Mouse (Mus musculus) CD4-positive helper T cell, adult 2 months (primary cell): ENCODE results near the gene Rrp36.
A peak's percentile ranks its signal among the peaks of the same experiment; 100 is the strongest.

Experiments
- DNase-seq: peaks from one replicate; pipeline ENCODE4 v3.0.0-alpha.2; 2012; ENCODE audit warnings: low read depth, missing footprints, low spot score

Gene Rrp36

DNA sequence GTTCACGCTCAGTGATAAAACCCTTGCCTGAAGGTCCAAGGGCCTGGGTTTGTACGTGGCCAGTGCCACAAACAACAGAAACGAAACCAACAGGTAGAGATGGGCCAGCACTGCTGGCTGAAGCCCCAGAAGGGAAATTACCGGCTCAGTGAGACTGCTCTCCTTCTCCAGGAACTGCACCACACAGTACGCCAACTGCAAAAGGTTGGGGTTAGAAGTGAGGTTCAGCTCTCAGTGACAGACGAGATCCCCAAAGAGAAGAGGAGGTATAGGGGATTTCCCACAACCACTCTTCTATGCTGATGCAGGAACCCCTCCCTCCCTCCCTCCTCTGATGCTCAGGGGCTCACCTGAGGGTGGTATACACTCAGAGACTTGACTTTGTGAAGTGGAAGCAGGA is 11.8 kb upstream of the Rrp36 start:
- peak; percentile 53 for DNase-seq

- no peak for DNase-seq
Measured at GRCm38 (mm10) chr17:46682654-46683389, 8.7 kb upstream of the Rrp36 start.

DNA sequence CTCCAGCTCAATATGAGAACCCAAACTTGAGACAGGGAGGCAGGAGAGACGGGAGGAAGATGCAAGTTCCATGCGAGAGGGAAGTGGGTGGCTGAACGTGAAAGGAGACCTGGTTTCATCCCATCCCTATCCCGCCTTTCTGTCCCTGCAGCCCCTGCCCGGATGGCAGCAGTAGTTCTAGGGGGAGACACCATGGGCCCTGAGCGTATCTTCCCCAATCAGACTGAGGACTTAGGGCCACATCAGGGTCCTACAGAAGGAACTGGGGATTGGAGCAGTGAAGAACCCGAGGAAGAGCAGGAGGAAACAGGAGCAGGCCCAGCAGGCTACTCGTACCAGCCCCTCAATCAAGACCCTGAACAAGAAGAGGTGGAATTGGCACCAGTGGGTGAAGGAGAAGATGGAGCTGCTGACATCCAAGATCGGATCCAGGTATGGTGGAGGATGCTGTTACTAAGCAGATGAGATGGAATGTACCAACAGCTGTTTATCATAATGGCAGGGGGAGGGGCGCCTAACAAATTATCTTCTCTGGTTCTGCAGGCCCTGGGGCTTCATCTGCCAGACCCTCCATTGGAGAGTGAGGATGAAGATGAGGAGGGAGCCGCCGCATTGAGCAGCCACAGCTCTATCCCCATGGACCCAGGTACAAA is 7.4 kb upstream of the Rrp36 start:
- no peak for DNase-seq

DNA sequence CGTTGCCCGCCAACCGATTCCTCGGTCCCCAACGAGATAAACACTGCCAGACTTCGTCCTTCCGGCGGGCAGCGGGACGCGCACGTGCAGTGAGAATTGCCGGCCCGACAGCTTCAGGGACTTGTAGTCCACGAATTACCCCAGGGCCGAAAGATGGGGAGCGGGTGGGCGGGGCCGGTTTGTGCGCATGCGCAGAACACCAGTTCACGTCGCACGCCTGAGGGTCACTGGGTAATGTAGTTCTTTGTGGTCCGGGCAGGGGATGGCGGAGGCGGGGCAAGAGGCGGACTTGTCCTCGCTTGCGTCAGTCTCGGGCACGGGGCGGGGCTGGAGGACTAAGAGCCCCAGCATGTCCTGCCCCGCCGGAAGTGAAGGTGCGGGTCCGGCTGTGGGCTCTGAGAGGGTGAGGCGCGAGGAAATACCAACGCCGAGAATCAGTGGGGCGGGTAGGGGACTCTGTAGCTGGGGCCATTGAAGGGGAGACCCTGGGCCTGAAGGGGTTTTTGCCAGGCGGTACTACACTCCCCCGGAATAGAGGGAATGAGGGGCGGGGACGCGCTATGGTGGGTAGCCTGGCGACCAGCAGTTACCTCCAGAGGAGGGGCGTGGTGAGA is 6.7 kb upstream of the Rrp36 start, which contains the start of gene Klhdc3:
Gene Klhdc3, minus strand, starts transcription at position 155 of the 614 bp plus-strand sequence.
- peak; percentile 98 for DNase-seq

GRCm38 (mm10) chr17:46679843-46680759 is 5.9 kb upstream of the Rrp36 start:
- peak; percentile 59 for DNase-seq

GRCm38 (mm10) chr17:46678911-46679310 is 4.8 kb upstream of the Rrp36 start:
- DNase-seq, result no peak

GRCm38 (mm10) chr17:46678416-46678815 is 4.3 kb upstream of the Rrp36 start, which contains the start of gene Mea1:
Gene Mea1, plus strand, starts transcription at chr17:46678793.
- no peak for DNase-seq

- DNase-seq, result peak; percentile 11
Measured at GRCm38 (mm10) chr17:46674530-46675283, 555 bp upstream of the Rrp36 start.

DNA sequence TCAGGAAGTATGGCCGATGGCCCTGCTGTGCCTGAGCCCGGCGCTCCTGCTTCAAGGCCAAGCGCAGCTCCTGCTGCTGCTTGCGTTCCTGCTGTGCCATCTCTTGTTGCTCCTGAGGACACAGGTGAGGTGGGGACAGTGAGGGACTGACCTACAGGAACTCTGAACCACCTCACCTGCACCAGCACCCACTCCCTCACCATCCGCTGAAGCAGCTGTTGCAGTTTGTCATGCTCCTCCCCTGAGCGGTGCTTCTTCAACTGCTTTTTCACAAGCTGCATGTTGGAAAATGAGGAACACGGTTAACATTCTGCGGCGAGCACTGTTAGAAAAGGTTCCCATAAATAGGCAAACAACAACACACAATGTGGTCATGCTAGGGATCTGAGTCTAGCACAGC is 4.2 kb downstream of the Rrp36 start:
- DNase-seq, result no peak

- DNase-seq, result no peak
Measured at GRCm38 (mm10) chr17:46667712-46668111, 6.4 kb downstream of the Rrp36 start.

- no peak for DNase-seq
Measured at GRCm38 (mm10) chr17:46662730-46663129, 11.4 kb downstream of the Rrp36 start.

DNA sequence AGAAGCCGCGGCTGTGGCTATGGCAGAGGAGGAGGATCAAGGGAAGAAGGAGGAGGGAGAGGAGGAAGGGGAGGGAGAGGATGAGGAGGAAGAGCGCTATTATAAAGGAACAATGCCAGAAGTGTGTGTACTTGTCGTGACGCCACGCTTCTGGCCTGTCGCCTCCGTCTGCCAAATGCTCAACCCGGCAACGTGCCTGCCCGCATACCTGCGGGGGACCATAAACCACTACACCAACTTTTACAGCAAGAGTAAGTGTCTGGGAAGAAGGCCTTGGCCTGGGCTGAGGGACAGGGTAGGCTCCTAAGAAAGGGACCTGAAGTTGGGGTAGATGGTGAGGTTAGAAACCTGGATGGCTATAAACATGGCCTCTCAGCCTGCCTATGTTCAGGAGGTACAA is 12.2 kb downstream of the Rrp36 start:
- no peak for DNase-seq

DNA sequence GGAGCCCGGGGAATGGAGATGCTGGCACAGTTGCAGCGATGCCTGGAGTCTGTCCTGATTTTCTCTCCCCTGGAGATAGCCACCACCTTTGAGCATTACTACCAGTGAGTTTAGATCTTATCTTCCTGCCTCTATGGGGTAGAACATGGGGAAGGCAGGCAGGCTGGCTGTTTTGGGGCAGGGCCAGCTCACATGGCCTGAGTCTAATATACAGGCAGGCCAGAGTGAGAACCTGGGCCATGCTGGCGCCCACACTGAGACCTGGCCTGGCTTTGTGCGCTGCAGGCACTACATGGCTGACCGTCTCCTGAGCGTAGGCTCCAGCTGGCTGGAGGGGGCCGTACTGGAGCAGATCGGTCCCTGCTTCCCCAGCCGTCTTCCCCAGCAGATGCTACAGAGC is 12.8 kb downstream of the Rrp36 start:
- DNase-seq, result no peak

GRCm38 (mm10) chr17:46656054-46656453 is 18.1 kb downstream of the Rrp36 start:
- no peak for DNase-seq

DNA sequence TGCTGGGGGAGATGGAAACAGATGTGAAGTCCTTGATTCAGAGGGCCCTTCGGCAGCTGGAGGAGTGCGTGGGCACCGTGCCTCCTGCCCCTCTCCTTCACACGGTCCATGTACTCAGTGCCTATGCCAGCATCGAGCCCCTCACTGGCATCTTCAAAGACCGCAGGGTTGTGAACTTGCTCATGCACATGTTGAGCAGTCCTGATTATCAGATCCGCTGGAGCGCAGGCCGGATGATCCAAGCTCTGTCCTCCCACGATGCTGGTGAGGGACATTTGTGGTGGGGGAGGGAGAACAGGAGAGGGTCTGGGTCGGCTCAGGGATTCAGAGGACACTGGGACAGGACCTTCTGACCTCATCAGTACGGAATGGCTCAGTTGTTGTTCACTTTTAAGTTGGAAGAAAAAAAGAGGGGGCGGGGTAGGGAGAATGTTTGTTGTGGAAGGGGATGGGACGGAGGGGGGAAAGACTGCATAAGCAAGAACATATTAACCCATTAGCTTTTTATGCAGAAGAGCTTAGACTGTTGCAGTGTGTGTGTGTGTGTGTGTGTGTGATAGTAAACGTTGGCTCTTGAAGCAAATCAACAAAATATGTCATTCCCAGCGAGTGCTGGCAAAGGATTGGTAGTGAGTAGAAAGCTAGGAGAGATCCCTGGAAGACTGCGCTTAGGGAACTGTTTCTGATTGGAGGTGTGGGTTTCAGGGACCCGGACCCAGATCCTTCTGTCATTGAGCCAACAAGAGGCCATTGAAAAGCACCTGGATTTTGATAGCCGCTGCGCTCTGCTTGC is 22.2 kb downstream of the Rrp36 start:
- DNase-seq, result no peak

DNA sequence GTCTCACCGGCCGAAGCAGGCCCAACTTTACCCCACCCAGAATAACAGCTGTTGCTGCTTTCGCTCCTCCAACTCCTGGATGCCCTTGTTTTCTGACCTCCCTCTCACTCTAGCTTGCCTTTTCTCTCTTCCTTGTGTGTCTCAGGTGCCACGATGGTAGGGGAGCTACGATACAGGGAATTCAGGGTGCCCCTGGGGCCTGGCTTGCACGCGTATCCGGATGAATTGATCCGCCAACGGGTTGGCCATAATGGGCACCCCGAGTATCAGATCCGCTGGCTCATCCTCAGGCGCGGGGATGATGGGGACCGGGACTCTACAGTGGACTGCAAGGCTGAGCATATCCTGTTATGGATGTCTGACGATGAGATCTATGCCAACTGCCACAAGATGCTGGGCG is 22.9 kb downstream of the Rrp36 start:
- DNase-seq, result no peak

DNA sequence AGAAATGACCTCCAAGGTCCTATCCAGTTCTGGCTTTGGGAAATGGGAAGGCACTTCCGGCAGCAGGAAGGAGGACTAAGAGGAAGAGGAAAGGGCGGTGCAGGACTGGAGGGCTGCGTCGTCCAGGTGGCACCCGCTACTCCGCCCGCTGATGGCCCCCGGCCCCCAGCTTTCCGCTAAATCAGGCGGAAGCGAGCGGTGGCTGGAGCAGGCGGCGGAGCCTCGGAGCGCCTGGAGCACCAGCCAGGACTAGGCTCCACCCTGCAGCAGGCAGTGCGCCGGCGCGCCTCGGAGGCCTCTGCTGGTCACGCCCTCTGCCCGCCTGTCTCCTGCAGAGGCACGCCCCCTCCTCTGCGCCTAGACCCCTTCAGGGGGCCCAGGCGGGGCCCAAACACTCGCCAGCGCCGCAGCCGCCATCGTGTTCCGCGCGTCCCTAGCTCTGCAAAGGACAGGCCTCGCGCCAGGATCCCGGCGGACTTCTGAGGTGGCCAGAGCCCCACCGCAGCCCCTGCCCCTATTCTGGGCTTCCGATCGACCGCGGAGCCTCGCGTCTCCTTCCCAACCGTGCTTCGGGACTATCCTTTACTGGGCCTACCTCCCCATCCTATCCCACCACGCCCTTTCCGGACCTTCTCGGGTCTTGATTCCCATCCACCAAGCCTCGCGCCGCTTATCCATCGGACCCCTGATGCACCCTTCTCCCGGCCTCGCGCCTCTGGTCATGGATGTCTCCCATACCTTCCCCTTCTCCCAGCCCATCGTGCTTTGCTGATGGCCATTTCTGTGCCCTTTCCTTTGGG is 23.7 kb downstream of the Rrp36 start, which contains the start of gene Cul7:
Gene Cul7, plus strand, starts transcription at position 106 of the 800 bp plus-strand sequence.
- peak; percentile 90 for DNase-seq

- no peak for DNase-seq
Measured at GRCm38 (mm10) chr17:46649811-46650210, 24.3 kb downstream of the Rrp36 start.

- DNase-seq, result no peak
Measured at GRCm38 (mm10) chr17:46648436-46648835, 25.7 kb downstream of the Rrp36 start.
